ENCODE assay signal across 20 mouse cellular contexts in genomic region chr11:105144508-105145210, GRCm38 (mm10). TPM values are rescaled to one million over a fixed set of nuclear protein-coding genes. Genes with fewer than 3 reads are reported as not detected.
DNase-seq lines count a peak whose midpoint lies in the region; ATAC-seq and TF ChIP-seq lines count a peak whose summit lies in the region.
"Had no signal": no experiment of that assay in that cellular context is flagged by ENCODE, and none has a peak within 500 bp of the region (broad histone marks: within the 10 kb centered on the region; RNA-seq: fewer than 3 reads in every experiment).

No protein-coding gene starts in this region.

- in situ Hi-C loops in CH12.LX (cut with MboI; ENCODE audit: low pct_ligation_motif_present, low pct_unique_long_range_greater_than_20kb, low sequenced_read_pairs): no loop called here

- peak; percentile 13 for TF ChIP-seq RAD21 in CH12.LX (IDR thresholded peaks at IDR 0.05; ENCODE audit: low read depth, low read length)

- no peak overlapping the region for H3K9ac ChIP-seq in kidney, postnatal 0 days (ENCODE audit: low read depth, low read length)
- no peak overlapping the region for H3K9ac ChIP-seq in CH12.LX (ENCODE audit: insufficient read depth, low read depth)
- H3K9ac ChIP-seq in liver, embryonic 15.5 days: peak overlapping the region; percentile 10; the same call in 1 of the 2 replicates
- H3K9ac ChIP-seq: forebrain, postnatal 0 days; heart, embryonic 13.5 days; limb, embryonic 15.5 days; neural tube, embryonic 13.5 days had no signal

- H3K4me3 ChIP-seq in kidney, postnatal 0 days (replicated peaks; ENCODE audit: low read depth, low read length): no peak overlapping the region
- no peak overlapping the region for H3K4me3 ChIP-seq in CH12.LX (replicated peaks in 1 of 3; ENCODE audit: low read depth in 2 of 3, low read length in 2 of 3, poor library complexity in 1 of 3)
- no peak overlapping the region for H3K4me3 ChIP-seq in liver, embryonic 15.5 days (replicated peaks)
- H3K4me3 ChIP-seq: erythroblast, embryonic 14.5 days; heart, embryonic 13.5 days; hindbrain, embryonic 10.5 days; limb, embryonic 15.5 days; neural tube, embryonic 13.5 days had no signal

- H3K36me3 ChIP-seq in kidney, postnatal 0 days (ENCODE audit: insufficient read depth, low read length): peaks cover 9% of the 10 kb centered on the region; the same call in 1 of the 2 replicates
- H3K36me3 ChIP-seq in CH12.LX (replicated peaks in 1 of 2; ENCODE audit: control insufficient read depth in 1 of 2, insufficient read depth in 1 of 2, low read length in 1 of 2): peaks cover 16 to 26% of the 10 kb centered on the region in 2 experiments
- H3K36me3 ChIP-seq in liver, embryonic 15.5 days (replicated peaks): peaks cover 15% of the 10 kb centered on the region

- no peak overlapping the region for H3K4me2 ChIP-seq in kidney, postnatal 0 days (ENCODE audit: low read length)
- H3K4me2 ChIP-seq in CH12.LX (ENCODE audit: insufficient read depth, low read depth, poor library complexity, severe bottlenecking): no peak overlapping the region
- no peak overlapping the region for H3K4me2 ChIP-seq in liver, embryonic 15.5 days
- H3K4me2 ChIP-seq: heart, embryonic 13.5 days; limb, embryonic 15.5 days; neural tube, embryonic 13.5 days had no signal

- 58% methylated on average over 11 of the region's 11 CpGs for WGBS in kidney, postnatal 0 days
- WGBS in liver, embryonic 15.5 days (ENCODE audit: insufficient replicate concordance): 53% methylated on average over 11 of the region's 11 CpGs

- no peak for ATAC-seq in kidney, postnatal 0 days (replicated peaks; ENCODE audit: low FRiP score, low read depth)
- ATAC-seq in liver, embryonic 15.5 days (ENCODE audit: insufficient read depth): peak; percentile 29
- ATAC-seq: forebrain, postnatal 0 days; inflammation-experienced regulatory T-cells, adult 6 months had no signal

- no peaks in the 10 kb centered on the region for H3K79me2 ChIP-seq in CH12.LX (replicated peaks; ENCODE audit: control insufficient read depth, extremely low read depth, insufficient read depth, poor library complexity, severe bottlenecking)

- H3K9me3 ChIP-seq in kidney, postnatal 0 days (replicated peaks; ENCODE audit: low read length): no peaks in the 10 kb centered on the region
- H3K9me3 ChIP-seq in CH12.LX (replicated peaks; ENCODE audit: low read length): no peaks in the 10 kb centered on the region
- H3K9me3 ChIP-seq in liver, embryonic 15.5 days (replicated peaks): no peaks in the 10 kb centered on the region
- H3K9me3 ChIP-seq: heart, embryonic 13.5 days; hindbrain, embryonic 10.5 days; limb, embryonic 15.5 days; neural tube, embryonic 13.5 days had no signal

- no peak for TF ChIP-seq EP300 in CH12.LX (IDR thresholded peaks at IDR 0.05; ENCODE audit: low read length)

- no peaks in the 10 kb centered on the region for H3K27me3 ChIP-seq in kidney, postnatal 0 days (ENCODE audit: insufficient read depth, low read length)
- no peaks in the 10 kb centered on the region for H3K27me3 ChIP-seq in CH12.LX (replicated peaks)
- H3K27me3 ChIP-seq in liver, embryonic 15.5 days: no peaks in the 10 kb centered on the region
- H3K27me3 ChIP-seq: heart, embryonic 13.5 days; limb, embryonic 15.5 days; neural tube, embryonic 13.5 days had no signal

- TF ChIP-seq CTCF in kidney, postnatal 0 days (IDR thresholded peaks at IDR 0.05; ENCODE audit: low read depth): peak; percentile 31
- TF ChIP-seq CTCF in CH12.LX (conservative IDR thresholded peaks at IDR 0.05 in 1 of 2, IDR thresholded peaks at IDR 0.05 in 1 of 2; ENCODE audit: low read depth in 2 of 2, low read length in 2 of 2): peak in 1 of 2 experiments; percentile 19; a peak in 1 of 4 replicates

- dilution Hi-C loops in CH12.LX (cut with MboI; ENCODE audit: extremely low pct_ligation_motif_present, extremely low pct_unique_long_range_greater_than_20kb, low sequenced_read_pairs): no loop called here

- no peaks in the 10 kb centered on the region for H3K4me1 ChIP-seq in kidney, postnatal 0 days (replicated peaks; ENCODE audit: insufficient read depth, low read length)
- no peaks in the 10 kb centered on the region for H3K4me1 ChIP-seq in CH12.LX (ENCODE audit: control insufficient read depth in 1 of 2, insufficient read depth in 2 of 2)
- peaks cover 44% of the 10 kb centered on the region for H3K4me1 ChIP-seq in liver, embryonic 15.5 days (replicated peaks)
- H3K4me1 ChIP-seq: hindbrain, embryonic 10.5 days; limb, embryonic 15.5 days; neural tube, embryonic 13.5 days had no signal

- H3K27ac ChIP-seq in kidney, postnatal 0 days: no peak overlapping the region
- H3K27ac ChIP-seq in CH12.LX (ENCODE audit: insufficient read depth, low read depth): no peak overlapping the region
- peak overlapping the region; percentile 46 for H3K27ac ChIP-seq in liver, embryonic 15.5 days (replicated peaks)
- H3K27ac ChIP-seq: heart, embryonic 13.5 days; hindbrain, embryonic 10.5 days; limb, embryonic 15.5 days; neural tube, embryonic 13.5 days had no signal

- DNase-seq in kidney, postnatal 0 days (ENCODE audit: low spot score): peak; percentile 41
- no peak for DNase-seq in kidney, adult 18-20 months
- DNase-seq in 3T3-L1 (ENCODE audit: low read depth, low spot score) (peak; percentile 30), CH12.LX (ENCODE audit: extremely low read depth) (no peak)
- no peak for DNase-seq in right cerebral cortex, postnatal 10 days (ENCODE audit: low spot score in 2 of 2)
- no peak for DNase-seq in left cerebral cortex, adult 18-20 months (ENCODE audit: low spot score in 2 of 2)
- DNase-seq: cerebellum, postnatal 14 days; forebrain, postnatal 0 days; gastrocnemius, postnatal 36 days; right cerebral cortex, postnatal 4 days; thymus, adult 18-20 months had no signal

- no peak for TF ChIP-seq POLR2A in CH12.LX (IDR thresholded peaks at IDR 0.05; ENCODE audit: low read depth, low read length)

TF ChIP-seq in CH12.LX, 34 proteins besides CTCF, POLR2A, EP300 and RAD21:
- TF ChIP-seq NELFE (IDR thresholded peaks at IDR 0.05; ENCODE audit: low read depth, low read length) (no peak), USF1 (IDR thresholded peaks at IDR 0.05; ENCODE audit: low read depth, low read length) (no peak), POLR2AphosphoS2 (IDR thresholded peaks at IDR 0.05; ENCODE audit: low read depth, low read length) (no peak), MAX (IDR thresholded peaks at IDR 0.05; ENCODE audit: low read length) (no peak), CHD1 (IDR thresholded peaks at IDR 0.05; ENCODE audit: low read depth, low read length) (no peak), ZC3H11A (IDR thresholded peaks at IDR 0.05; ENCODE audit: low read depth, low read length) (no peak), SMC3 (IDR thresholded peaks at IDR 0.05; ENCODE audit: low read depth, low read length) (no peak), MAZ (IDR thresholded peaks at IDR 0.05; ENCODE audit: low read depth, low read length) (no peak), UBTF (IDR thresholded peaks at IDR 0.05; ENCODE audit: low read depth, low read length) (no peak), BHLHE40 (IDR thresholded peaks at IDR 0.05; ENCODE audit: low read depth, low read length) (no peak), MEF2A (IDR thresholded peaks at IDR 0.05; ENCODE audit: borderline replicate concordance, low read depth, low read length) (no peak), PAX5 (IDR thresholded peaks at IDR 0.05; ENCODE audit: low read length) (no peak), USF2 (conservative IDR thresholded peaks at IDR 0.05; ENCODE audit: low read depth, low read length) (no peak), ZKSCAN1 (IDR thresholded peaks at IDR 0.05; ENCODE audit: borderline replicate concordance, low read depth, low read length) (no peak), CHD2 (IDR thresholded peaks at IDR 0.05; ENCODE audit: low read length) (no peak), GABPA (IDR thresholded peaks at IDR 0.05; ENCODE audit: insufficient replicate concordance, low read depth, low read length) (no peak), KAT2A (IDR thresholded peaks at IDR 0.05; ENCODE audit: insufficient replicate concordance, low read length) (no peak)

RNA-seq across cellular contexts. Expression of gene Gm10842, which starts 2.0 kb away (rescaled TPM):
- polyA plus RNA-seq in kidney, postnatal 0 days (2015; fragmentation: Nextera tagmentation; extraction: Ambion mirVana): not detected in 2 replicates
- total RNA-seq in CH12.LX (2012; rRNA removed) (not detected in 2 replicates), CH12.LX (2014; rRNA removed) (not detected in 2 replicates)
- polyA plus RNA-seq in CH12.LX (2012; ENCODE audit: insufficient read length, low read depth): not detected in 2 replicates
- polyA plus RNA-seq in liver, embryonic 15.5 days (2015; fragmentation: Nextera tagmentation; extraction: Ambion mirVana): not detected in 2 replicates
- total RNA-seq in left cerebral cortex, adult 18-20 months (2021): not detected
- total RNA-seq: forebrain, postnatal 0 days; gastrocnemius, postnatal 36 days; left cerebral cortex, postnatal 10 days; monocyte, adult 5-6 weeks had no signal
- polyA plus RNA-seq: erythroblast, embryonic 14.5 days; forebrain, postnatal 0 days; heart, embryonic 13.5 days; hindbrain, embryonic 10.5 days; inflammation-experienced regulatory T-cells, adult 6 months; limb, embryonic 15.5 days; neural tube, embryonic 13.5 days had no signal

RNA-seq across cellular contexts. Expression of gene Mettl2, which starts 18.4 kb away (rescaled TPM):
- 22.3 and 24.0 TPM in 2 replicates for polyA plus RNA-seq in kidney, postnatal 0 days (2015; fragmentation: Nextera tagmentation; extraction: Ambion mirVana)
- total RNA-seq in CH12.LX (2012; rRNA removed): 58.4 and 66.1 TPM in 2 replicates
- total RNA-seq in CH12.LX (2014; rRNA removed): 112 and 118 TPM in 2 replicates
- 94.6 and 102 TPM in 2 replicates for polyA plus RNA-seq in CH12.LX (2012; ENCODE audit: insufficient read length, low read depth)
- polyA plus RNA-seq in liver, embryonic 15.5 days (2015; fragmentation: Nextera tagmentation; extraction: Ambion mirVana): 15.1 and 15.6 TPM in 2 replicates
- total RNA-seq in left cerebral cortex, adult 18-20 months (2021): 10 to 100 TPM; 13.0 to 13.7 TPM

RNA-seq across cellular contexts. Expression of gene Tlk2, which starts 33.9 kb away (rescaled TPM):
- polyA plus RNA-seq in kidney, postnatal 0 days (2015; fragmentation: Nextera tagmentation; extraction: Ambion mirVana): 17.5 and 18.8 TPM in 2 replicates
- total RNA-seq in CH12.LX (2012; rRNA removed) (71.8 and 78.0 TPM in 2 replicates), CH12.LX (2014; rRNA removed) (90.6 and 96.5 TPM in 2 replicates)
- polyA plus RNA-seq in CH12.LX (2012; ENCODE audit: insufficient read length, low read depth): 85.1 and 103 TPM in 2 replicates
- polyA plus RNA-seq in liver, embryonic 15.5 days (2015; fragmentation: Nextera tagmentation; extraction: Ambion mirVana): 7.0 and 7.3 TPM in 2 replicates
- 10 to 100 TPM; 49.4 to 53.9 TPM for total RNA-seq in left cerebral cortex, adult 18-20 months (2021)

Comparison
In these comparisons a context has a peak if more than half of its experiments do, and no peak if none do; other contexts are left out.
1. DNase-seq: peak in kidney, postnatal 0 days (single experiment) and 3T3-L1 (single experiment); none in kidney, adult 18-20 months (single experiment), CH12.LX (single experiment), right cerebral cortex, postnatal 10 days (0 of 2) and left cerebral cortex, adult 18-20 months (0 of 2).